Mouse (Mus musculus): ENCODE data around the gene Usp43. TPM values are rescaled to one million over a fixed set of nuclear protein-coding genes. Genes with fewer than 3 reads are reported as not detected.

Usp43 gene
- polyA plus RNA-seq, 1 experiment from 2014 or later: 0.74 TPM

DNA sequence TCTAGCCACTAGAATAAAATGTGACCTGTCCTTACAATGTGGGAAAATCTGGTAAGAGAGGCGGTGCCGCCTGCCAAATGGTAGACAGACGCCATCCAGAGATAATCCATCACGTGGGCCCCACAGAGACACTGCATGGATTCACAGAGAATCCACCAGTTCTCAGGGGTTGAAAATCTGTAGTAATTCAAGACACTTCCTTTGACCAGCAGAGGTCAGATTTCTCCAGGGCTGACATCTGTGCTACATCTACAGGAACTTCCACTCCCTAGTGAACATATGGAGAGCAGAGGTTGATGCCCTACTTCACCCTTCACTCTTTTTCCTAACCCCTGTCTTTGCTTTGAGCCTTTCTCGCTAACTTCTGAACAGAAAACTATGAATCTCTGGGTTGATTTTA, 56.9 kb downstream of the Usp43 start:
- Histone ChIP-seq H3K27ac (ENCODE audit: low read depth, low read length) (no peak overlapping the region), H3K27me3 (ENCODE audit: control insufficient read depth, insufficient read depth, low read length) (no peaks in the 10 kb centered on the region), H3K36me3 (ENCODE audit: control insufficient read depth, insufficient read depth, low read length) (no peaks in the 10 kb centered on the region), H3K9ac (ENCODE audit: low read length) (no peak overlapping the region), H3K9me3 (ENCODE audit: control insufficient read depth, low read length) (no peaks in the 10 kb centered on the region), H3K4me1 (ENCODE audit: control insufficient read depth, insufficient read depth, low read length) (peaks cover 6% of the 10 kb centered on the region; the same call in 1 of the 2 replicates), H3K4me2 (ENCODE audit: low read depth) (no peak overlapping the region), H3K4me3 (ENCODE audit: low read depth, low read length) (no peak overlapping the region)
- WGBS: 70% methylated on average over 5 of the region's 5 CpGs
- ATAC-seq (ENCODE audit: insufficient read depth, low FRiP score, low TSS enrichment) (no peak), DNase-seq (ENCODE audit: low spot score) (no peak)

DNA sequence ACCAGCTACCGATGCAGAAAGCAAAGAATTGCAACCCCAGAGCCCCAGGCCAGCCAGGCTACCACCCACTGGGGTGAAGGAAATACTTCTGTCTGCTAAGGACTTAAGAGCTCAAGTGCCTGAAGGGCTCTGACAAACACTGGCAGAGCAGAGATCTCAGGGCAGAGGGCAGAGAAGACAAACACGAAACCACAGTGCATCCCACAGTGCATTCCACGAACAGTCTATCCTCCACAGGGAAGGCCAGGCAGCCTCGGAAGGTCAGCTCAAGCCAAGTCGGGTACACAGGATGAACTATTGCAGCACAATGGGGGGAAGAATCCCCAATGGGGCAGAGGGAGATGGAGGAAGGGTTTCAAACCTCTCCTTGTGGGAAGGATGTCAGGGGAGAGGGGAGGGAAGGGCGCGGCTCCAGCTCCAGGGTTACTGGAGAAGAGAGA, 60.5 kb downstream of the Usp43 start:
- H3K36me3 ChIP-seq (ENCODE audit: control insufficient read depth, insufficient read depth, low read length): no peaks in the 10 kb centered on the region
- no peak overlapping the region for H3K9ac ChIP-seq (ENCODE audit: low read length)
- no peak overlapping the region for H3K4me3 ChIP-seq (ENCODE audit: low read depth, low read length)
- H3K27me3 ChIP-seq (ENCODE audit: control insufficient read depth, insufficient read depth, low read length): no peaks in the 10 kb centered on the region
- H3K9me3 ChIP-seq (ENCODE audit: control insufficient read depth, low read length): no peaks in the 10 kb centered on the region
- no peak overlapping the region for H3K27ac ChIP-seq (ENCODE audit: low read depth, low read length)
- peaks cover 6% of the 10 kb centered on the region; the same call in 1 of the 2 replicates for H3K4me1 ChIP-seq (ENCODE audit: control insufficient read depth, insufficient read depth, low read length)
- H3K4me2 ChIP-seq (ENCODE audit: low read depth): no peak overlapping the region
- WGBS: 6% methylated on average over 7 of the region's 7 CpGs
- ATAC-seq (ENCODE audit: insufficient read depth, low FRiP score, low TSS enrichment) (no peak), DNase-seq (ENCODE audit: low spot score) (peak; percentile 29)

DNA sequence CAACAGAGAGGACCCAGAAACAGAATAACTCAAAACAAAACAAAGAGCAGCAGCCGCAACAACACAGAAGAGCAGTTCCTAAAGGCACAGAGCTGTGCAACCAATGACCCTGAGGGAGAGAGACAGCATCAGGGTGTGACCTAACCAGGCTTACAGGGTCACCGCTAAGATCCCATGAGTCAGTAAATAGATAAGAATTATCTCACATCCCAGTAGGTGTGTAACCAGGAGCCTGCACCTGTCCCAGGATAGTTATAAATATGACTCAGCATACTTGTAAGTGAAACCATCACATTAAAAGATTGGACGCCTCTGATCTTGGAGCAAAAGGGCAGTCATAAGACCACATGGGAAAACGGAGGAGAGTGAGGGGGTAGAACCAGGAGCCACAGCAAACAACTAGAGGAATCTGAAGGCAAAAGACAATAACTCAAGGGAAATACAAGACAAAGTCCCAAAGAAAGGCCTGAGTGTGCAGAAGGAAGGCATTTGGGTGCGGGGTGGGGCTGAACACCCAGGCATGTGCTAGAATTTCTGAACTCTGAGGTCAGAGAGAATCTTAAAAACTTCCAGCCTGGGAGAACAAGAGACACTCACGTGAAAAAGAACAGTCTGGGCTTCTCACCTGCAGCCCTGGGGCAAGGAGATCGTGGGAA, 61.1 kb downstream of the Usp43 start:
- no peak overlapping the region for H3K27ac ChIP-seq (ENCODE audit: low read depth, low read length)
- DNase-seq (ENCODE audit: low spot score) (no peak), ATAC-seq (ENCODE audit: insufficient read depth, low FRiP score, low TSS enrichment) (no peak)
- H3K9me3 ChIP-seq (ENCODE audit: control insufficient read depth, low read length): no peaks in the 10 kb centered on the region
- no peaks in the 10 kb centered on the region for H3K36me3 ChIP-seq (ENCODE audit: control insufficient read depth, insufficient read depth, low read length)
- H3K4me1 ChIP-seq (ENCODE audit: control insufficient read depth, insufficient read depth, low read length): peaks cover 6% of the 10 kb centered on the region; the same call in 1 of the 2 replicates
- H3K27me3 ChIP-seq (ENCODE audit: control insufficient read depth, insufficient read depth, low read length): no peaks in the 10 kb centered on the region
- no peak overlapping the region for H3K9ac ChIP-seq (ENCODE audit: low read length)
- 50% methylated on average over 7 of the region's 7 CpGs for WGBS
- H3K4me2 ChIP-seq (ENCODE audit: low read depth): no peak overlapping the region
- H3K4me3 ChIP-seq (ENCODE audit: low read depth, low read length): no peak overlapping the region

DNA sequence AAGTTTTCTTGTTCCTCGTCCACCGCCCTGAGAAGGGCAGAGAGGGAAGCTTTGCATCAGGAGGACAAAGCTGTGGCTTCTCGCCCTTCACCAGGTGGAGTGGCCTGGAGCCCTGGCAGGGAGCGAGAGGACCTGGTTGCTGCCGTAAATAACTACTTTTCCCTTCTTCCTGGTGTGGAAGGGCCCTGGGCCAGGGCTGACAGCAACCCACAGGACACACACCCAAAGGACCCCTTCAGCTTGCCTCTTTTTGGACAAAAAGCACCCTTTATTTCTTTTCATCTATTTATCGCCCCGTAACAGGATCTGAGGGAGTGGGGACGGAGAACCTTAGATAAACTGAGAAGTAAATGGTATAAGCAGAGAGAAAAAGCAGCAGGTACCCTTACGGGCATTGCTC, 63.4 kb downstream of the Usp43 start:
- DNase-seq (ENCODE audit: low spot score) (no peak), ATAC-seq (ENCODE audit: insufficient read depth, low FRiP score, low TSS enrichment) (no peak)
- Histone ChIP-seq H3K4me2 (ENCODE audit: low read depth) (no peak overlapping the region), H3K4me1 (ENCODE audit: control insufficient read depth, insufficient read depth, low read length) (peaks cover 6% of the 10 kb centered on the region; the same call in 1 of the 2 replicates), H3K27ac (ENCODE audit: low read depth, low read length) (no peak overlapping the region), H3K9ac (ENCODE audit: low read length) (no peak overlapping the region), H3K36me3 (ENCODE audit: control insufficient read depth, insufficient read depth, low read length) (no peaks in the 10 kb centered on the region), H3K9me3 (ENCODE audit: control insufficient read depth, low read length) (no peaks in the 10 kb centered on the region), H3K4me3 (ENCODE audit: low read depth, low read length) (no peak overlapping the region), H3K27me3 (ENCODE audit: control insufficient read depth, insufficient read depth, low read length) (no peaks in the 10 kb centered on the region)
- WGBS: 82% methylated on average over 9 of the region's 9 CpGs

DNA sequence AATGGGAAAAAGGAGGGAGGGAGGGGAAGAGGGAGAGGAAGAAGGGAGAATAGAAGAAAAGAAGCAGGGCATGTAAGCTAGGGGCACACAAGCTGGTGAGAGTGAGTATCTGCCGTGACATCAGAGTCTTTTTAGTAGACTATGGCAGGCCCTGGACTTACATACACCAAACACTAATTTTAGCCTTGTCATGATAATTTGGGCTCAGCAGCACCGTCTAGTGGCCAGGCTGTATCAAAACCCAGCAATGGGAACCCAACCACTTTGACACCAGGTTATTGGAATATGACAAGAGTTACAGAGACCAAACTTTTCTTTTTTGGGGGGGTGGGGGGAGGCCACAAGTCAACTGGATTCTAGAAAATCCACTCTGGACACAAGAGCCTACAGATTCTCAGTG, 66.9 kb downstream of the Usp43 start:
- Histone ChIP-seq H3K27me3 (ENCODE audit: control insufficient read depth, insufficient read depth, low read length) (no peaks in the 10 kb centered on the region), H3K4me2 (ENCODE audit: low read depth) (no peak overlapping the region), H3K9me3 (ENCODE audit: control insufficient read depth, low read length) (no peaks in the 10 kb centered on the region), H3K27ac (ENCODE audit: low read depth, low read length) (no peak overlapping the region), H3K36me3 (ENCODE audit: control insufficient read depth, insufficient read depth, low read length) (no peaks in the 10 kb centered on the region), H3K4me1 (ENCODE audit: control insufficient read depth, insufficient read depth, low read length) (no peaks in the 10 kb centered on the region), H3K9ac (ENCODE audit: low read length) (no peak overlapping the region), H3K4me3 (ENCODE audit: low read depth, low read length) (no peak overlapping the region)
- 54% methylated on average over 2 of the region's 2 CpGs for WGBS
- DNase-seq (ENCODE audit: low spot score) (peak; percentile 41), ATAC-seq (ENCODE audit: insufficient read depth, low FRiP score, low TSS enrichment) (no peak)

DNA sequence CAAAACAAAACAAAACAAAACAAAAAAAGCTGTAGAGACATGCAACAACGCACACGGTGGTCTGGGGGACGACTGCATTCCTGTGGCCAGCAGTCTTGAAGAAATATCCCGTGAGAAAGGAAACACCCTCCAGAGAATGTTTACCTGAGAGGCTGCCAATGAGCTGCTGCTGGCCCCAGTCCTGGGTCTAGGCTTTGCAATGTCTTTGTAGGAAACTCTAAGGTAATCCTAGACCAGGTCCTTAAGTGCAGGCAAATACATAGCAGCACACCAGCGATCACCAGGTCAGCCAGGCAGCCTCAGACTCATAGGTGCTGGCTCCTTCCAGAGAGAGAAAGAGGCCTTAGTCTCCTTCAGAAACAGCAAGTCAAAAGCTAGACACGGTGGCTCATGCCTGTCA, 68.0 kb downstream of the Usp43 start:
- no peaks in the 10 kb centered on the region for H3K4me1 ChIP-seq (ENCODE audit: control insufficient read depth, insufficient read depth, low read length)
- 69% methylated on average over 6 of the region's 6 CpGs for WGBS

DNA sequence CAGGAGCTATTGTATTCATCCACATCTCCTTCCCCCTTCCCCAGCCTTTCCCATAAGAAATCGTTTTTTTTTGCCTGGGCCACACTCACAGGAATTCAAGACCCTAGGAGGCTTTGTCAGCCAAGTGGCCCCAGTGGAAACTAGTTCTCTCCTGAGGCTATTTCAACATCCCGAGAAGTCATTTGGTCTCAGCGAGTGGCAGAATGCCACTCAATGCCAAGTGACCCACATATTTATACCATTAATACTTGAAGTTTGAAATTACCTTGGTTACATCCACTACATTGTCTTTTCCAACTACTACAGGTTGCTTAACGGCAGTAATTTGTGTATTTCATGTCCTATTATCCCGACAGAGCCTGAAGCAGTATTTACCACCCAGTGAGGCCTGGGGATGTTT, 70.2 kb downstream of the Usp43 start:
- no peak overlapping the region for H3K4me3 ChIP-seq (ENCODE audit: low read depth, low read length)
- H3K4me2 ChIP-seq (ENCODE audit: low read depth): no peak overlapping the region
- no peak for ATAC-seq (ENCODE audit: insufficient read depth, low FRiP score, low TSS enrichment)

More for the DNA sequence above, 68.0 kb downstream of the Usp43 start:
- no peak overlapping the region for H3K27ac ChIP-seq (ENCODE audit: low read depth, low read length)
- H3K9me3 ChIP-seq (ENCODE audit: control insufficient read depth, low read length): no peaks in the 10 kb centered on the region
- no peaks in the 10 kb centered on the region for H3K27me3 ChIP-seq (ENCODE audit: control insufficient read depth, insufficient read depth, low read length)
- no peak overlapping the region for H3K4me3 ChIP-seq (ENCODE audit: low read depth, low read length)
- no peak for DNase-seq (ENCODE audit: low spot score)
- H3K4me2 ChIP-seq (ENCODE audit: low read depth): no peak overlapping the region
- H3K9ac ChIP-seq (ENCODE audit: low read length): no peak overlapping the region
- ATAC-seq (ENCODE audit: insufficient read depth, low FRiP score, low TSS enrichment): no peak
- no peaks in the 10 kb centered on the region for H3K36me3 ChIP-seq (ENCODE audit: control insufficient read depth, insufficient read depth, low read length)

DNA sequence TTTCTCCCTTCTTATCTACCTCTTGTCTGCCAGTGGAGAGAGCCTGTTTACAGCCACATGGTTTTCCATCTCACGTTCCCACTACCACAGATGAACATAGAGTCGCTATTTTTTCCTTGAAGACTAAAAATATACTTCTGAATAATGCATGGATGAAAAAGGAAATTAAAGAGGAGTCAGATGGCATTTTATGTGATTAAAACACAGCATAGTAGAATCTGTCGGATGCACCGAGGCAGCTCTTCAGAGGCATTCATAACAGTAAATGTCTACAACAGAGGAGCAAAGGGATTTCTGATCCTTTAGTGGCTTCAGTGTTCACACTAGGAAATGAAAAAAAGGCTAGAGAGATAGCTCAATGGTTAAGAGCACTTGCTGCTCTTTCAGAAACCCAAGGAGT, 76.8 kb downstream of the Usp43 start:
- Histone ChIP-seq H3K36me3 (ENCODE audit: control insufficient read depth, insufficient read depth, low read length) (no peaks in the 10 kb centered on the region), H3K9me3 (ENCODE audit: control insufficient read depth, low read length) (no peaks in the 10 kb centered on the region), H3K27ac (ENCODE audit: low read depth, low read length) (no peak overlapping the region), H3K9ac (ENCODE audit: low read length) (no peak overlapping the region), H3K4me2 (ENCODE audit: low read depth) (no peak overlapping the region), H3K4me3 (ENCODE audit: low read depth, low read length) (no peak overlapping the region), H3K27me3 (ENCODE audit: control insufficient read depth, insufficient read depth, low read length) (no peaks in the 10 kb centered on the region), H3K4me1 (ENCODE audit: control insufficient read depth, insufficient read depth, low read length) (no peaks in the 10 kb centered on the region)
- DNase-seq (ENCODE audit: low spot score) (no peak), ATAC-seq (ENCODE audit: insufficient read depth, low FRiP score, low TSS enrichment) (no peak)
- 90% methylated on average over 4 of the region's 4 CpGs for WGBS

More for the DNA sequence above, 70.2 kb downstream of the Usp43 start:
- H3K4me1 ChIP-seq (ENCODE audit: control insufficient read depth, insufficient read depth, low read length): no peaks in the 10 kb centered on the region
- H3K27me3 ChIP-seq (ENCODE audit: control insufficient read depth, insufficient read depth, low read length): no peaks in the 10 kb centered on the region
- WGBS: 54% methylated on average over 5 of the region's 5 CpGs
- no peak for DNase-seq (ENCODE audit: low spot score)
- H3K27ac ChIP-seq (ENCODE audit: low read depth, low read length): no peak overlapping the region
- H3K9me3 ChIP-seq (ENCODE audit: control insufficient read depth, low read length): no peaks in the 10 kb centered on the region
- H3K9ac ChIP-seq (ENCODE audit: low read length): no peak overlapping the region
- no peaks in the 10 kb centered on the region for H3K36me3 ChIP-seq (ENCODE audit: control insufficient read depth, insufficient read depth, low read length)

DNA sequence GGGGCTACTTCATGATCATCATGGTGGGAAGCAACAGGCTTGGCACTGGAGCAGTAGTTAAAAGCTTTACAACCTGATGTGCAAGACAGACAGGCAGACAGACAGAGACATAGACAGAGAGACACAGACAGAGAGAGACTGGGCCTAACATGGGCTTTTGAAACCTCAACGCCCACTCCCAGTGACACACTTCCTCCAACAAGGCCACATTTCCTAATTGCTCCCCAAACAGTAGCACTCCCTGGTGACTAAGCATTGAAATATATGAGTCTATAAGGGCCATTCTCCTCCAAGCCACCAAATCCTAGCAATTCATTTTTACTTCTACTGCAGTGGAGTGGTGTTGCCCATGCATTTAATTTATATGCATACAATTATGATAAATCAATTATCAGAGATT, 82.1 kb downstream of the Usp43 start:
- no peaks in the 10 kb centered on the region for H3K4me1 ChIP-seq (ENCODE audit: control insufficient read depth, insufficient read depth, low read length)
- 83% methylated on average over 1 of the region's 1 CpGs for WGBS
- H3K4me3 ChIP-seq (ENCODE audit: low read depth, low read length): no peak overlapping the region
- no peaks in the 10 kb centered on the region for H3K27me3 ChIP-seq (ENCODE audit: control insufficient read depth, insufficient read depth, low read length)
- ATAC-seq (ENCODE audit: insufficient read depth, low FRiP score, low TSS enrichment) (no peak), DNase-seq (ENCODE audit: low spot score) (no peak)
- H3K4me2 ChIP-seq (ENCODE audit: low read depth): no peak overlapping the region
- H3K9me3 ChIP-seq (ENCODE audit: control insufficient read depth, low read length): no peaks in the 10 kb centered on the region
- no peaks in the 10 kb centered on the region for H3K36me3 ChIP-seq (ENCODE audit: control insufficient read depth, insufficient read depth, low read length)
- no peak overlapping the region for H3K27ac ChIP-seq (ENCODE audit: low read depth, low read length)
- no peak overlapping the region for H3K9ac ChIP-seq (ENCODE audit: low read length)
